Mouse (Mus musculus): ENCODE measurements around the gene Mtap.

- TF ChIP-seq POLR2A (IDR thresholded peaks at IDR 0.05; ENCODE audit: control insufficient read depth, low read depth, low read length), result no peak
- TF ChIP-seq CTCF (IDR thresholded peaks at IDR 0.05; ENCODE audit: control insufficient read depth, insufficient read depth, insufficient replicate concordance, low read depth, low read length), result no peak
These were observed 42.1 kb upstream of the Mtap start for GRCm38 (mm10) chr4:89094773-89095172.
